Mouse (Mus musculus) thymus, postnatal 10 days (tissue): ENCODE measurements around the gene Mfge8.

ENCODE experiments used
- DNase-seq, 2 experiments: peaks; one replicate each; pipeline ENCODE4 v3.0.0; 2021; ENCODE audit warnings: low spot score in 2 of 2

The Mfge8 gene

GRCm38 (mm10) chr7:79148711-79149266, at the start of gene Mfge8:
Gene Mfge8 (minus strand): TSS chr7:79149060.
- DNase-seq, result peak; percentile 37 to 49

GRCm38 (mm10) chr7:79194560-79195413, 45.9 kb upstream of the Mfge8 start:
- no peak for DNase-seq

- DNase-seq, result no peak
These were observed 45.1 kb upstream of the Mfge8 start for GRCm38 (mm10) chr7:79193936-79194335.

- no peak for DNase-seq
These were observed 42.6 kb upstream of the Mfge8 start for GRCm38 (mm10) chr7:79191501-79191900.

GRCm38 (mm10) chr7:79190592-79190991, 41.7 kb upstream of the Mfge8 start:
- peak; percentile 16 to 29 for DNase-seq

- DNase-seq, result no peak
These were observed 40.4 kb upstream of the Mfge8 start for GRCm38 (mm10) chr7:79189211-79189610.

- no peak for DNase-seq
These were observed 38.7 kb upstream of the Mfge8 start for GRCm38 (mm10) chr7:79187591-79187990.

GRCm38 (mm10) chr7:79183417-79183816, 34.6 kb upstream of the Mfge8 start:
- DNase-seq, result no peak

- DNase-seq, result no peak
These were observed 24.9 kb upstream of the Mfge8 start for GRCm38 (mm10) chr7:79173800-79174199.

- DNase-seq, result no peak
These were observed 22.9 kb upstream of the Mfge8 start for GRCm38 (mm10) chr7:79171782-79172181.

- DNase-seq, result no peak
These were observed 18.2 kb upstream of the Mfge8 start for GRCm38 (mm10) chr7:79167006-79167562.

- no peak for DNase-seq
These were observed 10.5 kb upstream of the Mfge8 start for GRCm38 (mm10) chr7:79159406-79159805.

- DNase-seq, result no peak
These were observed 662 bp upstream of the Mfge8 start for GRCm38 (mm10) chr7:79149522-79149921.

GRCm38 (mm10) chr7:79147931-79148653, 768 bp downstream of the Mfge8 start:
- no peak for DNase-seq

- no peak for DNase-seq
These were observed 1.6 kb downstream of the Mfge8 start for GRCm38 (mm10) chr7:79147011-79147837.

- peak in 1 of 2 experiments; percentile 63 for DNase-seq
These were observed 8.0 kb downstream of the Mfge8 start for GRCm38 (mm10) chr7:79140897-79141296.

GRCm38 (mm10) chr7:79139891-79140591, 8.8 kb downstream of the Mfge8 start:
- DNase-seq, result no peak

GRCm38 (mm10) chr7:79139328-79139824, 9.5 kb downstream of the Mfge8 start:
- no peak for DNase-seq

- DNase-seq, result no peak
These were observed 15.5 kb downstream of the Mfge8 start for GRCm38 (mm10) chr7:79133391-79133790.

GRCm38 (mm10) chr7:79130843-79131444, 17.9 kb downstream of the Mfge8 start, which contains the start of gene Hapln3:
Gene Hapln3 (minus strand): TSS chr7:79131018.
- no peak for DNase-seq
